Mouse (Mus musculus): ENCODE results near the gene Gm5169. TPM values are rescaled to one million over a fixed set of nuclear protein-coding genes. Genes with fewer than 3 reads are reported as not detected.
"Not testable (repeated sequence)": the region's sequence is repeated elsewhere in the genome, so short reads cannot be mapped to it uniquely, and the experiment has no call there.

Gm5169 gene
- polyA plus RNA-seq (2015; fragmentation: Nextera tagmentation; extraction: Ambion mirVana), result not detected in 2 replicates

DNA sequence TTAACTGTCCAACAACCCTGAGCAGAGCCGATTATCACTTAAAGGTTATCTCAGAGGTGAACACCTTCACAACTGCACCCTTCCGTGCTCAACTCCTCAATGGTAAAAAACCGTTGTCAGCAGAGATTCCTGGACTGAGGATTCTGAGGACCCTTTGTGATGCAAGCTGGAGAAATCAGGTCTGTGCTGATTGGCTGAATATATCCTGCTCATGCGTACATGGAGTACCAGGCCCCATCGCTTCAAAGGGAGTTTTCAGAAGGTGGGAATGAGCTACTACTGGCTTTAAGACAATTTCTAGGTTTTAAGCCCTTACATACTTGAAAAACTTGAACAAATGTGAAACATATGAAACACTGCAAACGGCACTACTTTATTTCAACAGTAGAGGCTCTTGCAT lies at the start of gene Gm5169:
TSS of gene Gm5169 (minus strand) at position 101 of the 400 bp plus-strand sequence.
- not testable (repeated sequence) for ATAC-seq (ENCODE audit: insufficient read depth, low FRiP score, low read depth)

GRCm38 (mm10) chrX:25347424-25347823 lies 46.2 kb upstream of the Gm5169 start:
- not testable (repeated sequence) for H3K4me3 ChIP-seq (replicated peaks); H3K27ac ChIP-seq; H3K9ac ChIP-seq; ATAC-seq (ENCODE audit: insufficient read depth, low FRiP score, low read depth); H3K9me3 ChIP-seq; H3K4me1 ChIP-seq; H3K4me2 ChIP-seq; H3K27me3 ChIP-seq (replicated peaks); H3K36me3 ChIP-seq
- 92% methylated on average over 15 of the region's 15 CpGs for WGBS

More for the DNA sequence above, at the start of gene Gm5169:
- not testable (repeated sequence) for H3K27me3 ChIP-seq (replicated peaks); H3K9ac ChIP-seq; H3K4me3 ChIP-seq (replicated peaks); H3K36me3 ChIP-seq; H3K27ac ChIP-seq; H3K4me2 ChIP-seq; H3K9me3 ChIP-seq; H3K4me1 ChIP-seq
- 80% methylated on average over 1 of the region's 6 CpGs for WGBS
